Mouse (Mus musculus) kidney, adult 9 months (tissue): ENCODE results near the gene Trmt10c.
"Not testable (repeated sequence)": the region's sequence is repeated elsewhere in the genome, so short reads cannot be mapped to it uniquely, and the experiment has no call there.

Experiments
- DNase-seq: peaks from one replicate; pipeline ENCODE4 v3.0.0; 2022

The Trmt10c gene

DNA sequence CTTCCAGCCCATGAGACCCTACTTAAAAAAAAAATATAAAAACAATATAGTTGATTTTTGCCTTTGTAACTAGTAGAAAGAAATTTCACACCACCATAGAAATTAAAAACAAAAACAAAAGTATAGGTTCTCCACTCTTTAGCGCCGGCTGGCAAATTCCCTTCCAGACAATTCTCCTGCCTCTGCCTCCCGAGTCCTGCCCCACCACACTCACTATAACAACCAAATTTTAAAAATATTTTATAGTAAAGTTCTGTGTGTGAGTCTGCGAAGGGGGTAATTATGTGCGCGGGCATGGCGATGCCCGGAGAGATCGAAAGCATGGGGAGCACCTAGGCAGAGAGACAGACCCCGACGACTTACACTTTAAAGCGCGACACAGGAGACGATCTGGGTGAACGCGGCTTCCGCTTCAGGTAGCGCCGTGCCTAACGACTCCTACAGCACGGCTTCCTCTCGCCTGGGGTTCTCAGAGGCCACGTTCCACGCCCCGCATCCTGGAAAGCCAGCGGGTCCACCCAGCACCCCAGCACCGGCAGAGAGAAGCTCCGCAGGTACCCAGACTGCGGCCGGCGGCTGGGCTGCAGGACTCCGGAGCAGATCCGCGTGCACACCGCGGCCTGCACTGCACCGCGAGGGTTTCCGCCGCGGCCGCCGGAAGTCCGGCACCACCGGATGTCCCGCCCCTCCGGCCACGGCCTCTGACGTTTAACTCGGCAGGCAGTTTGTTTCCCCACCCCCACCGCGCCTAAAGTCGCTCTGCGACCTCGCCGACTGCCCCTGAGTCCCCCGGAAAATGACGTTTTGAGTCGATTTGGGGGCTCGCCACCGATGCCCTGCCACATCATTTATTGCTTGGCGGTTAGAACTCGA lies at the start of gene Trmt10c:
TSS of gene Trmt10c (minus strand) at position 682 of the 873 bp plus-strand sequence.
- peak; percentile 91 for DNase-seq

DNA sequence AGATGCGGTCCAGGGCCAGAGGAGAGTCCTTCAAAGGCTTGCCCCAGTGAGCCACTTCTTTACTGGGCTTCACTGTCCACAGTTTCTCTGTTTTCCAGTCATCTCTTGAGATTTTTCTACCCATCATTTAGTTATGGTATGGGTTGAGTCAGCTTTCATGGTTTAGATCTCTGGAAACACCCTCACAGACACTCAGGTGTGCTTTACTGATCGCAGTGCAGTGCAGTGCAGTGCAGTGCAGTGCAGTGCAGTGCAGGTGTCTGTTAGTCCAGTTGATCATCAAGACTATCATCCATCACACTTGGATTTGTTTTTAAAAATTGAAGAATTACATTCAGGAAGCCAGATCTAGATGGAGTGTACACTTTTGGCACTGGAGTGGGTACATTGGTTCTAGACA lies 48.7 kb upstream of the Trmt10c start:
- no peak for DNase-seq

GRCm38 (mm10) chr16:56081691-56082090 lies 44.1 kb upstream of the Trmt10c start:
- no peak for DNase-seq

DNA sequence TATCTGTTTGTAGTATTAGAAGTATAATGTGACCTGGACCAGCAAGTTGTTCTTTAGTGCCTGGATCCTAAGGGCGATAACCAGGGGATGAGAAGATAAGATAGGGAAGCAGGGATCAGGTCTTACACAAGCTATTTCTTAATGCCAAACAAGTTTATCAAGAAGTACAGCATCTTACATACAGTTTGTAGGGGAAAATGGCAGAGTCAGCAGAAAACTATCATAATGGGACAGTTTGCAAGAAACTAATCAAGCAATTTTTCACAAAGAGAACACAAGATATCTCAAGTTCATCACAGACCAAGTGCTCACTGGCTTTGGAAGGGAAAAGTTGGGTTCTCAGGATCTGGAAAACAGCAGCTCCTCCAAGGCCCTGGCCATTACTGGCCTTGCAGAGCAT lies 41.8 kb upstream of the Trmt10c start:
- no peak for DNase-seq

GRCm38 (mm10) chr16:56076121-56076869 lies 38.7 kb upstream of the Trmt10c start:
- DNase-seq = no peak

- peak; percentile 94 for DNase-seq
Measured at GRCm38 (mm10) chr16:56075222-56076111, 37.8 kb upstream of the Trmt10c start.

DNA sequence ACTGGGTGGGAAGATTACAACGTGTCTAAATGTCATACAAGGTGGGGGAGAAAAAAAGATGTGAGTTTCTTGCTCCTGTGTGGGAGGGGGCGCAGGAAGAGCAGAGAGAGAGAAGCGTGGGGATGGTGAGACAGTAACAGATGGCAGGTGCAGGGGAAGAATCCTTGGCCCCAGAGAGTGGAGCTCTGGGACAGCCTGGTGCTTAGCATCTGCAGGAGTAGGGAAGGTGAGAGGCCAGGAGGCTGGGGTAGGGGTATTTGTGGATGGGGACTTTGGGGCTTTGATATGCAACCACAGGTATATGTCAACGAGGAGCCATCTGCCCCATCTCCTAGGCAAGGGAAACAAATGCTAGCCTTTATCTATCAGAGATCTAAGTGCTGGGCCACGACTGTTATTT lies 36.9 kb upstream of the Trmt10c start:
- no peak for DNase-seq

GRCm38 (mm10) chr16:56074122-56074521 lies 36.5 kb upstream of the Trmt10c start:
- no peak for DNase-seq

GRCm38 (mm10) chr16:56073150-56073549 lies 35.5 kb upstream of the Trmt10c start:
- not testable (repeated sequence) for DNase-seq

GRCm38 (mm10) chr16:56072533-56072932 lies 34.9 kb upstream of the Trmt10c start:
- no peak for DNase-seq

- no peak for DNase-seq
Measured at GRCm38 (mm10) chr16:56071317-56072232, 34.0 kb upstream of the Trmt10c start.

- no peak for DNase-seq
Measured at GRCm38 (mm10) chr16:56068523-56069070, 31.0 kb upstream of the Trmt10c start.

- no peak for DNase-seq
Measured at GRCm38 (mm10) chr16:56066113-56066512, 28.5 kb upstream of the Trmt10c start.

DNA sequence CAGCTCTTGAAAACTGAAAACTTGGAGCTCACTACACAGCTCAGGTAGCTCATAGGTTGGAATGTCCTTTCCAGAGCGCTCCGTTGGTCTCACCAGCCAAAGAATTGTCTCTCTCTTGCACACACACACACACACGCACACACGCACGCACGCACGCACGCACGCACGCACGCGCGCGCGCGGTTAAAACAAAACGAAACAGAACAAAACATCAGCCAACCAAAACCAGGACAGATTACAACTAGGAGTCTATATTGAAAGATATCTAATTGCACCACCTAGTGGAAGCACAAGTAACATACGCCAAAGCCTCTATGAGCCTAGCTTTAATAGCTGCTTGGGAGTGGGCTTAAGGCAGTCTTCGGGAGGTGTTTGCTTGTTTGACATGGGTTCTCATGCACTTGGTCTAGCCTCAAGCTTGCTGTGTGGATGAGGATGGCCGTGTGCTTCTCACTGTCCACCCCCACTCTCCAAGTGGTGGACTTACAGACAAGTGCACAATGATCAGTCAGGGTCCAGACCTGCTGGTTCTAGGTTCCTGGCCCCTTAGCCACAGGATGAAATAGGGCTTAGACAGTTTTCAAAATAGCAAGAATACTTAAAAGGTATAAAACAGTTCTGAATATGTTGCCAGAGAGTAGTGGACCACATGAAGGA lies 26.8 kb upstream of the Trmt10c start:
- peak; percentile 76 for DNase-seq

GRCm38 (mm10) chr16:56062981-56063380 lies 25.4 kb upstream of the Trmt10c start:
- DNase-seq = no peak

GRCm38 (mm10) chr16:56061995-56062594 lies 24.5 kb upstream of the Trmt10c start:
- no peak for DNase-seq

- DNase-seq = no peak
Measured at GRCm38 (mm10) chr16:56058151-56058550, 20.5 kb upstream of the Trmt10c start.

GRCm38 (mm10) chr16:56056944-56057590 lies 19.4 kb upstream of the Trmt10c start:
- DNase-seq = no peak

DNA sequence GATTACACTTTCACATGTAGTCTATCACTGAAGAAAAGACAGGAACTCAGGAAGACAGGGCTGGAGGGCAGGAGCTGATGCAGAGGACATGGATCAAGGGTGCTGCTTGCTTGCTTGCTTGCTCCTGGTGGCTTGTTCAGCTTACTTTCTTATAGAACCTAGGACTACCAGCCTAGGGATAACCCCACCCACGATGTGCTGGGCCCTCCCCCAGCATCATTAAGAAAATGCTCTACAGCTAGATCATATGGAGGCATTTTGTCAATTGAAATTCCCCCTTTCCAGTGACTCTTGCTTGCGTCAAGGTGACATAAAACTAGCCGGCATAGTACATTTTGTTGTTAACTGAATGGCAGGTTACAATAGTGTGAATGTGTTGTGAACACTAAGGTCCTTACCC lies 18.3 kb upstream of the Trmt10c start:
- no peak for DNase-seq

GRCm38 (mm10) chr16:56048038-56048437 lies 10.4 kb upstream of the Trmt10c start, which contains the start of gene Senp7:
Senp7 (plus strand) TSS chr16:56048338.
- DNase-seq = not testable (repeated sequence)
